Comparison of ENCODE assay signal across 31 mouse cellular contexts in genomic region chr9:58014393-58015160, GRCm38 (mm10). TPM values are rescaled to one million over a fixed set of nuclear protein-coding genes. Genes with fewer than 3 reads are reported as not detected.
DNase-seq lines count a peak whose midpoint lies in the region; ATAC-seq and TF ChIP-seq lines count a peak whose summit lies in the region.
"Had no signal": no experiment of that assay in that cellular context is flagged by ENCODE, and none has a peak within 500 bp of the region (broad histone marks: within the 10 kb centered on the region; RNA-seq: fewer than 3 reads in every experiment).

No protein-coding gene starts in this region.

- H3K27me3 ChIP-seq in intestine, embryonic 15.5 days (replicated peaks), result no peaks in the 10 kb centered on the region
- H3K27me3 ChIP-seq in intestine, embryonic 16.5 days (replicated peaks; ENCODE audit: control insufficient read depth, insufficient read depth, low read length), result no peaks in the 10 kb centered on the region
- no peaks in the 10 kb centered on the region for H3K27me3 ChIP-seq in testis, adult 2 months (ENCODE audit: control insufficient read depth, insufficient read depth, low read length)
- no peaks in the 10 kb centered on the region for H3K27me3 ChIP-seq in forebrain, embryonic 12.5 days
- H3K27me3 ChIP-seq: embryonic facial prominence, embryonic 13.5 days; liver, embryonic 15.5 days; lung, embryonic 15.5 days; neural tube, embryonic 15.5 days had no signal

- H3K36me3 ChIP-seq in intestine, embryonic 15.5 days, result no peaks in the 10 kb centered on the region
- no peaks in the 10 kb centered on the region for H3K36me3 ChIP-seq in intestine, embryonic 16.5 days (ENCODE audit: control insufficient read depth, insufficient read depth, low read length)
- no peaks in the 10 kb centered on the region for H3K36me3 ChIP-seq in testis, adult 2 months (ENCODE audit: control insufficient read depth, insufficient read depth, low read length)
- no peaks in the 10 kb centered on the region for H3K36me3 ChIP-seq in forebrain, embryonic 12.5 days (replicated peaks)
- H3K36me3 ChIP-seq: embryonic facial prominence, embryonic 13.5 days; heart, embryonic 15.5 days; limb, embryonic 10.5 days; liver, embryonic 15.5 days; lung, embryonic 15.5 days; neural tube, embryonic 15.5 days had no signal

- H3K4me2 ChIP-seq in intestine, embryonic 15.5 days (replicated peaks), result no peak overlapping the region
- H3K4me2 ChIP-seq in intestine, embryonic 16.5 days (ENCODE audit: low read depth, low read length), result no peak overlapping the region
- H3K4me2 ChIP-seq in forebrain, embryonic 12.5 days, result no peak overlapping the region
- H3K4me2 ChIP-seq: embryonic facial prominence, embryonic 13.5 days; heart, embryonic 15.5 days; hindbrain, embryonic 14.5 days; liver, embryonic 15.5 days; lung, embryonic 15.5 days; midbrain, embryonic 11.5 days; neural tube, embryonic 15.5 days had no signal

- no peak overlapping the region for H3K27ac ChIP-seq in intestine, embryonic 15.5 days
- no peak overlapping the region for H3K27ac ChIP-seq in intestine, embryonic 16.5 days (ENCODE audit: low read length)
- H3K27ac ChIP-seq in testis, adult 2 months (ENCODE audit: control insufficient read depth, insufficient read depth, low read depth, low read length), result no peak overlapping the region
- no peak overlapping the region for H3K27ac ChIP-seq in forebrain, embryonic 12.5 days
- H3K27ac ChIP-seq: embryonic facial prominence, embryonic 13.5 days; heart, embryonic 15.5 days; hindbrain, embryonic 14.5 days; limb, embryonic 10.5 days; liver, embryonic 15.5 days; lung, embryonic 15.5 days; macrophage; neural tube, embryonic 15.5 days had no signal

- H3K9me3 ChIP-seq in intestine, embryonic 15.5 days, result no peaks in the 10 kb centered on the region
- H3K9me3 ChIP-seq in intestine, embryonic 16.5 days (ENCODE audit: control insufficient read depth, low read length), result no peaks in the 10 kb centered on the region
- no peaks in the 10 kb centered on the region for H3K9me3 ChIP-seq in forebrain, embryonic 12.5 days
- H3K9me3 ChIP-seq: embryonic facial prominence, embryonic 13.5 days; heart, embryonic 15.5 days; limb, embryonic 10.5 days; liver, embryonic 15.5 days; lung, embryonic 15.5 days; neural tube, embryonic 15.5 days had no signal

- TF ChIP-seq POLR2A in testis, adult 2 months (IDR thresholded peaks at IDR 0.05; ENCODE audit: control insufficient read depth, low read depth, low read length), result peak; percentile 42

- DNase-seq in testis, postnatal 14 days (ENCODE audit: low spot score), result no peak
- peak; percentile 86 to 90 for DNase-seq in adrenal gland, postnatal 36 days
- no peak for DNase-seq in left cerebral cortex, postnatal 4 days
- DNase-seq: cerebellum, adult 11-12 months; cerebellum, postnatal 14 days; embryo, embryonic 11 days; gastrocnemius, postnatal 25 days; heart, postnatal 36 days; kidney, adult 9 months; kidney, postnatal 4 days; liver; thymus, adult 2 months; thymus, postnatal 4 days had no signal

- intact Hi-C loops in left cerebral cortex, postnatal 4 days (cut with DNase I), result no loop called here

- no peak overlapping the region for H3K9ac ChIP-seq in intestine, embryonic 15.5 days
- H3K9ac ChIP-seq in intestine, embryonic 16.5 days (ENCODE audit: low read depth, low read length), result no peak overlapping the region
- H3K9ac ChIP-seq in forebrain, embryonic 12.5 days, result no peak overlapping the region
- H3K9ac ChIP-seq: embryonic facial prominence, embryonic 13.5 days; heart, embryonic 15.5 days; hindbrain, embryonic 14.5 days; liver, embryonic 15.5 days; lung, embryonic 15.5 days; neural tube, embryonic 15.5 days had no signal

- ATAC-seq in intestine, embryonic 15.5 days, result peak; percentile 17; the same call in 1 of the 2 replicates
- ATAC-seq in intestine, embryonic 16.5 days, result no peak; the same call in 1 of the 2 replicates
- ATAC-seq in monocyte, adult 5-6 weeks (replicated peaks; ENCODE audit: insufficient number of reproducible peaks, low FRiP score, low TSS enrichment, poor library complexity, severe bottlenecking), result peak; percentile 38
- ATAC-seq in forebrain, embryonic 12.5 days (ENCODE audit: low FRiP score), result no peak
- ATAC-seq: CD4-positive, CD25-positive, alpha-beta regulatory T cell, adult 4 months; forebrain, embryonic 16.5 days; inflammation-experienced regulatory T-cells, adult 6 months had no signal

- no peak for TF ChIP-seq CTCF in testis, adult 2 months (IDR thresholded peaks at IDR 0.05; ENCODE audit: control insufficient read depth, insufficient read depth, insufficient replicate concordance, low read depth, low read length)

- no peak overlapping the region for H3K4me3 ChIP-seq in intestine, embryonic 15.5 days (replicated peaks)
- no peak overlapping the region for H3K4me3 ChIP-seq in intestine, embryonic 16.5 days (ENCODE audit: low read length)
- H3K4me3 ChIP-seq in testis, adult 2 months (ENCODE audit: control insufficient read depth, low read depth, low read length), result no peak overlapping the region
- H3K4me3 ChIP-seq in forebrain, embryonic 12.5 days (replicated peaks), result no peak overlapping the region
- H3K4me3 ChIP-seq: embryonic facial prominence, embryonic 13.5 days; erythroblast, embryonic 14.5 days; heart, embryonic 15.5 days; limb, embryonic 10.5 days; liver, embryonic 15.5 days; lung, embryonic 15.5 days; neural tube, embryonic 15.5 days had no signal

- H3K4me1 ChIP-seq in intestine, embryonic 15.5 days (replicated peaks), result peaks cover 12% of the 10 kb centered on the region
- H3K4me1 ChIP-seq in intestine, embryonic 16.5 days (ENCODE audit: control insufficient read depth, insufficient read depth, low read length), result 0 out of 2 replicates have a peak, but pooled peaks cover 3% of the 10 kb centered on the region
- no peaks in the 10 kb centered on the region; the same call in 1 of the 2 replicates for H3K4me1 ChIP-seq in testis, adult 2 months (ENCODE audit: control insufficient read depth, insufficient read depth, low read length)
- peaks cover 17% of the 10 kb centered on the region for H3K4me1 ChIP-seq in forebrain, embryonic 12.5 days
- H3K4me1 ChIP-seq: liver, embryonic 15.5 days had no signal

- 45% methylated on average over 8 of the region's 8 CpGs for WGBS in intestine, embryonic 15.5 days
- WGBS in intestine, embryonic 16.5 days, result 46% methylated on average over 8 of the region's 8 CpGs
- 71% methylated on average over 8 of the region's 8 CpGs for WGBS in forebrain, embryonic 12.5 days

RNA-seq across cellular contexts. Expression of gene Cyp11a1, which starts 8.4 kb away (rescaled TPM):
- polyA plus RNA-seq in intestine, embryonic 15.5 days (2015; fragmentation: Nextera tagmentation; extraction: Ambion mirVana), result 9.3 and 22.1 TPM in 2 replicates
- 6.4 and 22.4 TPM in 2 replicates for polyA plus RNA-seq in intestine, embryonic 16.5 days (2015; fragmentation: Nextera tagmentation; extraction: Ambion mirVana)
- 90.1 and 93.4 TPM in 2 replicates for polyA plus RNA-seq in testis, adult 2 months (2012; rRNA removed)
- total RNA-seq in adrenal gland, postnatal 36 days (2021), result 1,000 to 10,000 TPM; 6,616 to 8,202 TPM
- 7.8 to 44.8 TPM (median 28.4 TPM) in 3 replicates for total RNA-seq in monocyte, adult 5-6 weeks (2017)
- polyA plus RNA-seq in forebrain, embryonic 12.5 days (2016; fragmentation: Nextera tagmentation; extraction: Ambion mirVana), result 0.19 and 0.45 TPM in 2 replicates
- 1 to 10 TPM; 1.7 to 2.0 TPM for total RNA-seq in left cerebral cortex, postnatal 4 days (2021)
- polyA plus RNA-seq: CD4-positive, CD25-positive, alpha-beta regulatory T cell, adult 4 months; macrophage; midbrain, embryonic 11.5 days had no signal

RNA-seq across cellular contexts. Expression of gene Stra6, which starts 49.0 kb away (rescaled TPM):
- polyA plus RNA-seq in intestine, embryonic 15.5 days (2015; fragmentation: Nextera tagmentation; extraction: Ambion mirVana), result 4.5 and 4.6 TPM in 2 replicates
- polyA plus RNA-seq in intestine, embryonic 16.5 days (2015; fragmentation: Nextera tagmentation; extraction: Ambion mirVana), result 2.6 and 3.3 TPM in 2 replicates
- 3.9 and 6.4 TPM in 2 replicates for polyA plus RNA-seq in testis, adult 2 months (2012; rRNA removed)
- total RNA-seq in adrenal gland, postnatal 36 days (2021), result 1 to 10 TPM; 1.2 to 2.1 TPM
- not detected in 3 replicates for total RNA-seq in monocyte, adult 5-6 weeks (2017)
- polyA plus RNA-seq in forebrain, embryonic 12.5 days (2016; fragmentation: Nextera tagmentation; extraction: Ambion mirVana), result 10.7 and 11.6 TPM in 2 replicates
- 10 to 100 TPM; 10.1 to 12.5 TPM for total RNA-seq in left cerebral cortex, postnatal 4 days (2021)
- polyA plus RNA-seq: erythroblast, embryonic 14.5 days; macrophage had no signal

Comparison
In these comparisons a context has a peak if more than half of its experiments do, and no peak if none do; other contexts are left out.
1. ATAC-seq: peak in intestine, embryonic 15.5 days (single experiment) and monocyte, adult 5-6 weeks (single experiment); none in intestine, embryonic 16.5 days (single experiment) and forebrain, embryonic 12.5 days (single experiment).
2. DNase-seq: peak in adrenal gland, postnatal 36 days (2 of 2); none in testis, postnatal 14 days (single experiment) and left cerebral cortex, postnatal 4 days (single experiment).